Mouse (Mus musculus) forebrain, embryonic 10.5 days (tissue): ENCODE measurements around the gene Dhx58. TPM values are rescaled to one million over a fixed set of nuclear protein-coding genes. Genes with fewer than 3 reads are reported as not detected.

Experiments used
- DNase-seq: peaks from one replicate; pipeline ENCODE4 v3.0.0-alpha.2; 2017; ENCODE audit warnings: low spot score; ENCODE audit errors: extremely low spot score
- H3K27ac ChIP-seq: fragments of 300-500 bp; sonication (generic); 2 replicates; pipeline ENCODE4 v1.5.1; 2016; ENCODE audit warnings: mild to moderate bottlenecking
- H3K27me3 ChIP-seq: fragments of 300-500 bp; sonication (generic); 2 replicates; pipeline ENCODE4 v1.6.1; 2016; ENCODE audit warnings: mild to moderate bottlenecking; ENCODE audit not compliant: poor library complexity, severe bottlenecking
- H3K36me3 ChIP-seq: fragments of 300-500 bp; sonication (generic); replicated peaks from 2 replicates; pipeline ENCODE4 v1.6.1; 2016; ENCODE audit warnings: mild to moderate bottlenecking, moderate library complexity
- H3K4me1 ChIP-seq: fragments of 300-500 bp; sonication (generic); 2 replicates; pipeline ENCODE4 v1.6.1; 2016
- H3K4me3 ChIP-seq: fragments of 300-500 bp; sonication (generic); 2 replicates; pipeline ENCODE4 v1.5.1; 2016; ENCODE audit warnings: mild to moderate bottlenecking, moderate library complexity
- H3K9me3 ChIP-seq: fragments of 300-500 bp; sonication (generic); 2 replicates; pipeline ENCODE4 v1.6.1; 2016; ENCODE audit warnings: mild to moderate bottlenecking, moderate library complexity
- WGBS: fragments of 180-500 bp; shearing (Covaris S2); methylation state at CpG from one replicate; pipeline ENCODE4 v1.1.7; 2016; 5-methylcytosine and 5-hydroxymethylcytosine counted together
- polyA plus RNA-seq: library from polyadenylated mRNA; unstranded; fragments of >200 nt; fragmentation: Nextera tagmentation; extraction: Ambion mirVana; gene quantifications from 2 replicates; pipeline ENCODE4 v1.2.1, GENCODE M21; 2016

Gene Dhx58
- polyA plus RNA-seq, 1 experiment from 2014 or later = 3.8 TPM

- WGBS = 89% methylated on average over 3 of the region's 3 CpGs
- H3K27me3 ChIP-seq = no peaks in the 10 kb centered on the region
- DNase-seq = no peak
- no peak overlapping the region for H3K27ac ChIP-seq
- no peaks in the 10 kb centered on the region for H3K9me3 ChIP-seq
- no peak overlapping the region for H3K4me3 ChIP-seq
- H3K36me3 ChIP-seq = peaks cover 57% of the 10 kb centered on the region
- H3K4me1 ChIP-seq = peaks cover 49% of the 10 kb centered on the region
Measured at GRCm38 (mm10) chr11:100719312-100719711, 15.2 kb upstream of the Dhx58 start.

- Histone ChIP-seq H3K36me3 (peaks cover 57% of the 10 kb centered on the region), H3K27me3 (no peaks in the 10 kb centered on the region), H3K27ac (no peak overlapping the region), H3K9me3 (no peaks in the 10 kb centered on the region), H3K4me3 (no peak overlapping the region), H3K4me1 (peaks cover 51% of the 10 kb centered on the region)
- no peak for DNase-seq
- WGBS = 88% methylated on average over 4 of the region's 4 CpGs
Measured at GRCm38 (mm10) chr11:100718866-100719265, 14.8 kb upstream of the Dhx58 start.

- no peak for DNase-seq
- Histone ChIP-seq H3K4me1 (peaks cover 55% of the 10 kb centered on the region), H3K27me3 (no peaks in the 10 kb centered on the region), H3K9me3 (no peaks in the 10 kb centered on the region), H3K36me3 (peaks cover 57% of the 10 kb centered on the region), H3K27ac (no peak overlapping the region), H3K4me3 (no peak overlapping the region)
- WGBS = 91% methylated on average over 7 of the region's 7 CpGs
Measured at GRCm38 (mm10) chr11:100718462-100718861, 14.4 kb upstream of the Dhx58 start.

- Histone ChIP-seq H3K4me1 (peaks cover 60% of the 10 kb centered on the region), H3K4me3 (no peak overlapping the region), H3K27ac (no peak overlapping the region), H3K36me3 (peaks cover 54% of the 10 kb centered on the region), H3K27me3 (no peaks in the 10 kb centered on the region), H3K9me3 (no peaks in the 10 kb centered on the region)
- WGBS = 82% methylated on average over 3 of the region's 3 CpGs
- no peak for DNase-seq
Measured at GRCm38 (mm10) chr11:100716649-100717048, 12.6 kb upstream of the Dhx58 start.

GRCm38 (mm10) chr11:100714948-100715347 lies 10.9 kb upstream of the Dhx58 start:
- H3K27me3 ChIP-seq = no peaks in the 10 kb centered on the region
- H3K4me1 ChIP-seq = peaks cover 56% of the 10 kb centered on the region
- no peaks in the 10 kb centered on the region for H3K9me3 ChIP-seq
- no peak overlapping the region for H3K4me3 ChIP-seq
- peaks cover 62% of the 10 kb centered on the region for H3K36me3 ChIP-seq
- 88% methylated on average over 6 of the region's 6 CpGs for WGBS
- no peak overlapping the region for H3K27ac ChIP-seq
- DNase-seq = no peak

GRCm38 (mm10) chr11:100714534-100714915 lies 10.5 kb upstream of the Dhx58 start:
- Histone ChIP-seq H3K27ac (peak overlapping the region; percentile 99), H3K9me3 (no peaks in the 10 kb centered on the region), H3K4me3 (peak overlapping the region; percentile 99), H3K27me3 (no peaks in the 10 kb centered on the region), H3K36me3 (peaks cover 62% of the 10 kb centered on the region), H3K4me1 (peaks cover 53% of the 10 kb centered on the region)
- peak; percentile 65 for DNase-seq
- 48% methylated on average over 6 of the region's 6 CpGs for WGBS

GRCm38 (mm10) chr11:100713735-100714533 lies 9.9 kb upstream of the Dhx58 start, which contains the start of gene Hspb9:
Hspb9 (plus strand) TSS chr11:100713850.
- Histone ChIP-seq H3K27me3 (no peaks in the 10 kb centered on the region), H3K4me3 (peak within 1 kb of the TSS; percentile 99), H3K4me1 (peaks cover 53% of the 10 kb centered on the region), H3K9me3 (no peaks in the 10 kb centered on the region), H3K36me3 (peaks cover 62% of the 10 kb centered on the region), H3K27ac (peak within 1 kb of the TSS; percentile 99)
- peak; percentile 53 for DNase-seq
- WGBS = 2% methylated on average over 38 of the region's 38 CpGs

GRCm38 (mm10) chr11:100713174-100713573 lies 9.1 kb upstream of the Dhx58 start:
- Histone ChIP-seq H3K27ac (peak overlapping the region; percentile 99), H3K4me3 (peak overlapping the region; percentile 99), H3K27me3 (no peaks in the 10 kb centered on the region), H3K4me1 (peaks cover 53% of the 10 kb centered on the region), H3K36me3 (peaks cover 62% of the 10 kb centered on the region), H3K9me3 (no peaks in the 10 kb centered on the region)
- no peak for DNase-seq
- WGBS = 55% methylated on average over 4 of the region's 4 CpGs

GRCm38 (mm10) chr11:100711783-100712615 lies 7.9 kb upstream of the Dhx58 start, which contains the start of gene Kat2a:
Kat2a (minus strand) TSS chr11:100712465.
- H3K27me3 ChIP-seq = no peaks in the 10 kb centered on the region
- peaks cover 53% of the 10 kb centered on the region for H3K4me1 ChIP-seq
- peak; percentile 75 for DNase-seq
- no peaks in the 10 kb centered on the region for H3K9me3 ChIP-seq
- H3K27ac ChIP-seq = peak within 1 kb of the TSS; percentile 99
- WGBS = 2% methylated on average over 48 of the region's 48 CpGs
- peaks cover 62% of the 10 kb centered on the region for H3K36me3 ChIP-seq
- peak within 1 kb of the TSS; percentile 99 for H3K4me3 ChIP-seq

- Histone ChIP-seq H3K27me3 (no peaks in the 10 kb centered on the region), H3K4me3 (peak overlapping the region; percentile 99; the same call in 1 of the 2 replicates), H3K9me3 (no peaks in the 10 kb centered on the region), H3K27ac (no peak overlapping the region), H3K4me1 (peaks cover 53% of the 10 kb centered on the region), H3K36me3 (peaks cover 62% of the 10 kb centered on the region)
- 90% methylated on average over 4 of the region's 4 CpGs for WGBS
- DNase-seq = no peak
Measured at GRCm38 (mm10) chr11:100710977-100711376, 6.9 kb upstream of the Dhx58 start.

- H3K9me3 ChIP-seq = no peaks in the 10 kb centered on the region
- H3K36me3 ChIP-seq = peaks cover 62% of the 10 kb centered on the region
- peaks cover 52% of the 10 kb centered on the region for H3K4me1 ChIP-seq
- H3K27me3 ChIP-seq = no peaks in the 10 kb centered on the region
- no peak overlapping the region for H3K27ac ChIP-seq
- H3K4me3 ChIP-seq = no peak overlapping the region
- WGBS = 94% methylated on average over 15 of the region's 15 CpGs
- no peak for DNase-seq
Measured at GRCm38 (mm10) chr11:100710528-100710927, 6.5 kb upstream of the Dhx58 start.

GRCm38 (mm10) chr11:100709201-100709810 lies 5.2 kb upstream of the Dhx58 start:
- WGBS = 95% methylated on average over 9 of the region's 9 CpGs
- Histone ChIP-seq H3K36me3 (peaks cover 67% of the 10 kb centered on the region), H3K27me3 (no peaks in the 10 kb centered on the region), H3K4me1 (peaks cover 51% of the 10 kb centered on the region), H3K9me3 (no peaks in the 10 kb centered on the region), H3K27ac (no peak overlapping the region), H3K4me3 (no peak overlapping the region)
- DNase-seq = no peak
